In the genomic region with DNA sequence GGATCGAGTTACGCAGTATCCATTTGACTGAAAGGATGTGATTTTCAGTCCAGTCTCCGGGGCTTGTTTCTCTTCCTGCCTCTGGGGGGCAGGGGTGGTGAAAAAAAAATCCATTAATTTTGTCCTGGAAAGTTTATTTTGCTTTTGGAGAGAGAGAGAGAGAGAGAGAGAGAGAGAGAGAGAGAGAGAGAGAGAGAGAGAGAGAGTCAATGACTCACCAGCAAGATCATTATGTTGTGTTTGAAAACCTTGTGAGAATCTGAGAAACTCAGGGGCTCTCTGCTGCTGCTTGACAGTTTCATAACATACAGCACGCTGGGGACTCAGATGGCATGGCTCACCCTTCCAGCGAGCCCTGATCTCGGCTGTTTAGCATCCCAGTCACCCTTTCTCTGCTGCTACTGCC, we compare ENCODE assay signal across 22 mouse cellular contexts. TPM values are rescaled to one million over a fixed set of nuclear protein-coding genes. Genes with fewer than 3 reads are reported as not detected.
DNase-seq lines count a peak whose midpoint lies in the region; ATAC-seq lines count a peak whose summit lies in the region.
"Had no signal": no experiment of that assay in that cellular context is flagged by ENCODE, and none has a peak within 500 bp of the region (broad histone marks: within the 10 kb centered on the region; RNA-seq: fewer than 3 reads in every experiment).

No protein-coding gene starts in this region.

- WGBS in heart, embryonic 13.5 days, result 37% methylated on average over 6 of the region's 6 CpGs
- WGBS in heart, embryonic 12.5 days, result 35% methylated on average over 6 of the region's 6 CpGs
- 17% methylated on average over 6 of the region's 6 CpGs for WGBS in lung, embryonic 16.5 days
- 35% methylated on average over 6 of the region's 6 CpGs for WGBS in embryonic facial prominence, embryonic 15.5 days
- WGBS in stomach, embryonic 14.5 days, result 21% methylated on average over 6 of the region's 6 CpGs

- no peak overlapping the region for H3K4me2 ChIP-seq in heart, embryonic 13.5 days
- H3K4me2 ChIP-seq in heart, embryonic 12.5 days, result no peak overlapping the region
- H3K4me2 ChIP-seq in lung, embryonic 16.5 days (ENCODE audit: low read depth, low read length), result no peak overlapping the region
- H3K4me2 ChIP-seq in embryonic facial prominence, embryonic 15.5 days (replicated peaks), result no peak overlapping the region
- H3K4me2 ChIP-seq in stomach, embryonic 14.5 days (replicated peaks; ENCODE audit: low read depth, low read length), result no peak overlapping the region
- H3K4me2 ChIP-seq: hindbrain, embryonic 15.5 days; liver, embryonic 12.5 days had no signal

- H3K4me3 ChIP-seq in heart, embryonic 13.5 days, result no peak overlapping the region
- no peak overlapping the region for H3K4me3 ChIP-seq in heart, embryonic 12.5 days
- H3K4me3 ChIP-seq in lung, embryonic 16.5 days (ENCODE audit: low read length), result no peak overlapping the region
- no peak overlapping the region for H3K4me3 ChIP-seq in embryonic facial prominence, embryonic 15.5 days (replicated peaks)
- no peak overlapping the region for H3K4me3 ChIP-seq in stomach, embryonic 14.5 days (ENCODE audit: low read depth, low read length)
- H3K4me3 ChIP-seq: erythroblast, embryonic 14.5 days; hindbrain, embryonic 15.5 days; liver, embryonic 12.5 days had no signal

- H3K27me3 ChIP-seq in heart, embryonic 13.5 days (replicated peaks), result no peaks in the 10 kb centered on the region
- no peaks in the 10 kb centered on the region for H3K27me3 ChIP-seq in heart, embryonic 12.5 days (replicated peaks)
- H3K27me3 ChIP-seq in lung, embryonic 16.5 days (ENCODE audit: control insufficient read depth, insufficient read depth, low read depth, low read length), result no peaks in the 10 kb centered on the region
- no peaks in the 10 kb centered on the region for H3K27me3 ChIP-seq in embryonic facial prominence, embryonic 15.5 days
- H3K27me3 ChIP-seq in stomach, embryonic 14.5 days (ENCODE audit: control insufficient read depth, insufficient read depth, low read length), result no peaks in the 10 kb centered on the region
- H3K27me3 ChIP-seq: hindbrain, embryonic 15.5 days had no signal

- 0 out of 2 replicates have a peak overlapping the region, but pooled peaks have one; percentile 45 for H3K9ac ChIP-seq in heart, embryonic 13.5 days
- H3K9ac ChIP-seq in heart, embryonic 12.5 days, result no peak overlapping the region
- H3K9ac ChIP-seq in lung, embryonic 16.5 days (ENCODE audit: low read length), result no peak overlapping the region
- no peak overlapping the region for H3K9ac ChIP-seq in embryonic facial prominence, embryonic 15.5 days
- H3K9ac ChIP-seq in stomach, embryonic 14.5 days (replicated peaks; ENCODE audit: low read depth, low read length), result no peak overlapping the region
- H3K9ac ChIP-seq: hindbrain, embryonic 15.5 days; liver, embryonic 12.5 days had no signal

- peaks cover 27% of the 10 kb centered on the region for H3K4me1 ChIP-seq in heart, embryonic 13.5 days
- H3K4me1 ChIP-seq in heart, embryonic 12.5 days (replicated peaks), result peaks cover 15% of the 10 kb centered on the region
- H3K4me1 ChIP-seq in lung, embryonic 16.5 days (replicated peaks; ENCODE audit: control insufficient read depth, insufficient read depth, low read length), result peaks cover 18% of the 10 kb centered on the region
- H3K4me1 ChIP-seq in embryonic facial prominence, embryonic 15.5 days, result peaks cover 14% of the 10 kb centered on the region
- H3K4me1 ChIP-seq in stomach, embryonic 14.5 days (ENCODE audit: control insufficient read depth, insufficient read depth, low read length), result peaks cover 8% of the 10 kb centered on the region

- H3K27ac ChIP-seq in heart, embryonic 13.5 days (replicated peaks), result no peak overlapping the region
- no peak overlapping the region for H3K27ac ChIP-seq in heart, embryonic 12.5 days (ENCODE audit: poor library complexity, severe bottlenecking)
- H3K27ac ChIP-seq in lung, embryonic 16.5 days (ENCODE audit: low read length), result peak overlapping the region; percentile 32; the same call in 1 of the 2 replicates
- 0 out of 2 replicates have a peak overlapping the region, but pooled peaks have one; percentile 55 for H3K27ac ChIP-seq in embryonic facial prominence, embryonic 15.5 days (replicated peaks)
- peak overlapping the region; percentile 66 for H3K27ac ChIP-seq in stomach, embryonic 14.5 days (ENCODE audit: low read length)
- H3K27ac ChIP-seq: hindbrain, embryonic 15.5 days; liver, embryonic 12.5 days had no signal

- no peaks in the 10 kb centered on the region for H3K9me3 ChIP-seq in heart, embryonic 13.5 days
- no peaks in the 10 kb centered on the region for H3K9me3 ChIP-seq in heart, embryonic 12.5 days (replicated peaks)
- H3K9me3 ChIP-seq in lung, embryonic 16.5 days (ENCODE audit: control insufficient read depth, low read length), result no peaks in the 10 kb centered on the region
- no peaks in the 10 kb centered on the region for H3K9me3 ChIP-seq in embryonic facial prominence, embryonic 15.5 days (replicated peaks)
- H3K9me3 ChIP-seq in stomach, embryonic 14.5 days (ENCODE audit: control insufficient read depth, low read depth, low read length), result no peaks in the 10 kb centered on the region
- H3K9me3 ChIP-seq: hindbrain, embryonic 15.5 days; liver, embryonic 12.5 days had no signal

- no peaks in the 10 kb centered on the region for H3K36me3 ChIP-seq in heart, embryonic 13.5 days
- H3K36me3 ChIP-seq in heart, embryonic 12.5 days, result no peaks in the 10 kb centered on the region
- no peaks in the 10 kb centered on the region for H3K36me3 ChIP-seq in lung, embryonic 16.5 days (ENCODE audit: control insufficient read depth, insufficient read depth, low read length)
- H3K36me3 ChIP-seq in embryonic facial prominence, embryonic 15.5 days, result no peaks in the 10 kb centered on the region
- no peaks in the 10 kb centered on the region for H3K36me3 ChIP-seq in stomach, embryonic 14.5 days (ENCODE audit: control insufficient read depth, insufficient read depth, low read length)
- H3K36me3 ChIP-seq: hindbrain, embryonic 15.5 days; liver, embryonic 12.5 days had no signal

- no peak for ATAC-seq in heart, embryonic 13.5 days (ENCODE audit: extremely low read depth, insufficient number of reproducible peaks, low FRiP score, low TSS enrichment)
- ATAC-seq in heart, embryonic 12.5 days (ENCODE audit: insufficient number of reproducible peaks, low FRiP score), result no peak
- no peak for ATAC-seq in lung, embryonic 16.5 days (ENCODE audit: low read depth)
- no peak for ATAC-seq in embryonic facial prominence, embryonic 15.5 days (ENCODE audit: insufficient number of reproducible peaks, low FRiP score, low TSS enrichment, low read depth)
- no peak for ATAC-seq in stomach, embryonic 14.5 days (ENCODE audit: insufficient number of reproducible peaks, insufficient read depth, low FRiP score, low read depth)
- ATAC-seq: forebrain, embryonic 14.5 days; liver, embryonic 12.5 days had no signal

- DNase-seq in lung, postnatal 25 days (ENCODE audit: low spot score), result no peak
- DNase-seq in left cerebral cortex, adult 11 months (ENCODE audit: low spot score), result no peak
- DNase-seq in B cell, adult 2 months, result no peak
- DNase-seq: cerebellum, adult 9-11 months; embryo, embryonic 11 days; kidney, adult 8-10 months; layer of hippocampus, postnatal 36 days; midbrain, embryonic 14.5 days; right cerebral cortex, adult 18-20 months; thymus, postnatal 25 days had no signal

RNA-seq across cellular contexts. Expression of a gene that starts 15.0 kb away (rescaled TPM):
- 415 and 595 TPM in 2 replicates for polyA plus RNA-seq in heart, embryonic 13.5 days (2015; fragmentation: Nextera tagmentation; extraction: Ambion mirVana)
- 404 and 446 TPM in 2 replicates for polyA plus RNA-seq in heart, embryonic 12.5 days (2016; fragmentation: Nextera tagmentation; extraction: Ambion mirVana)
- 1,180 and 1,421 TPM in 2 replicates for polyA plus RNA-seq in lung, embryonic 16.5 days (2015; fragmentation: Nextera tagmentation; extraction: Ambion mirVana)
- polyA plus RNA-seq in embryonic facial prominence, embryonic 15.5 days (2015; fragmentation: Nextera tagmentation; extraction: Ambion mirVana), result 4,177 and 4,242 TPM in 2 replicates
- 1,157 and 1,247 TPM in 2 replicates for polyA plus RNA-seq in stomach, embryonic 14.5 days (2014; fragmentation: Nextera tagmentation; extraction: Ambion mirVana)

RNA-seq across cellular contexts. Expression of a gene that starts 46.4 kb away (rescaled TPM):
- polyA plus RNA-seq in heart, embryonic 13.5 days (2015; fragmentation: Nextera tagmentation; extraction: Ambion mirVana), result 0.23 TPM in 1 of 2 replicates, not detected in the other
- 0.30 TPM in 1 of 2 replicates, not detected in the other for polyA plus RNA-seq in heart, embryonic 12.5 days (2016; fragmentation: Nextera tagmentation; extraction: Ambion mirVana)
- polyA plus RNA-seq in lung, embryonic 16.5 days (2015; fragmentation: Nextera tagmentation; extraction: Ambion mirVana), result not detected in 2 replicates
- 0.25 TPM in 1 of 2 replicates, not detected in the other for polyA plus RNA-seq in embryonic facial prominence, embryonic 15.5 days (2015; fragmentation: Nextera tagmentation; extraction: Ambion mirVana)
- polyA plus RNA-seq in stomach, embryonic 14.5 days (2014; fragmentation: Nextera tagmentation; extraction: Ambion mirVana), result not detected in 2 replicates
- polyA plus RNA-seq: erythroblast, embryonic 14.5 days; forebrain, embryonic 14.5 days; heart, postnatal 0 days; hindbrain, embryonic 15.5 days; large intestine, adult 2 months; limb, embryonic 11.5 days; liver, embryonic 12.5 days; midbrain, embryonic 14.5 days had no signal

RNA-seq across cellular contexts. Expression of a gene that starts 55.1 kb away (rescaled TPM):
- 27.0 and 29.2 TPM in 2 replicates for polyA plus RNA-seq in heart, embryonic 13.5 days (2015; fragmentation: Nextera tagmentation; extraction: Ambion mirVana)
- polyA plus RNA-seq in heart, embryonic 12.5 days (2016; fragmentation: Nextera tagmentation; extraction: Ambion mirVana), result 20.6 and 26.6 TPM in 2 replicates
- 1.3 and 1.4 TPM in 2 replicates for polyA plus RNA-seq in lung, embryonic 16.5 days (2015; fragmentation: Nextera tagmentation; extraction: Ambion mirVana)
- 11.7 and 14.6 TPM in 2 replicates for polyA plus RNA-seq in embryonic facial prominence, embryonic 15.5 days (2015; fragmentation: Nextera tagmentation; extraction: Ambion mirVana)
- 0.30 and 0.46 TPM in 2 replicates for polyA plus RNA-seq in stomach, embryonic 14.5 days (2014; fragmentation: Nextera tagmentation; extraction: Ambion mirVana)
- polyA plus RNA-seq: erythroblast, embryonic 14.5 days; forebrain, embryonic 14.5 days; midbrain, embryonic 14.5 days had no signal

Comparison
In these comparisons a context has a peak if more than half of its experiments do, and no peak if none do; other contexts are left out.
1. H3K27ac ChIP-seq: peak in lung, embryonic 16.5 days (single experiment), embryonic facial prominence, embryonic 15.5 days (single experiment) and stomach, embryonic 14.5 days (single experiment); none in heart, embryonic 13.5 days (single experiment) and heart, embryonic 12.5 days (single experiment).